Mouse (Mus musculus) heart, embryonic 16.5 days (tissue): ENCODE results near the gene Agap1. TPM values are rescaled to one million over a fixed set of nuclear protein-coding genes. Genes with fewer than 3 reads are reported as not detected.
A peak's percentile ranks its signal among the peaks of the same experiment; 100 is the strongest.
"Not testable (repeated sequence)": the region's sequence is repeated elsewhere in the genome, so short reads cannot be mapped to it uniquely, and the experiment has no call there.

Experiments
- ATAC-seq: fragments of 200-750 bp; cut with Nextera tagmentation; replicated peaks from 2 replicates; pipeline ENCODE4 v1.8.0; 2017; ENCODE audit warnings: moderate number of reproducible peaks; ENCODE audit not compliant: insufficient read depth, low FRiP score; ENCODE audit errors: extremely low read depth
- H3K27ac ChIP-seq: fragments of 300-500 bp; sonication (generic); 2 replicates; pipeline ENCODE4 v1.5.1; 2014; ENCODE audit warnings: mild to moderate bottlenecking, low read length, control low read depth, moderate library complexity
- H3K27me3 ChIP-seq: fragments of 300-500 bp; sonication (generic); 2 replicates; pipeline ENCODE4 v1.6.1; 2014; ENCODE audit warnings: low read length, mixed read lengths; ENCODE audit not compliant: control insufficient read depth, insufficient read depth
- H3K36me3 ChIP-seq: fragments of 300-500 bp; sonication (generic); 2 replicates; pipeline ENCODE4 v1.6.1; 2014; ENCODE audit not compliant: control insufficient read depth, insufficient read depth
- H3K4me1 ChIP-seq: fragments of 300-500 bp; sonication (generic); 2 replicates; pipeline ENCODE4 v1.6.1; 2014; ENCODE audit warnings: low read length, mixed read lengths; ENCODE audit not compliant: control insufficient read depth, insufficient read depth
- H3K4me2 ChIP-seq: fragments of 300-500 bp; sonication (generic); 2 replicates; pipeline ENCODE4 v1.6.1; 2014; ENCODE audit warnings: low read depth, mild to moderate bottlenecking, control low read depth, low read length
- H3K4me3 ChIP-seq: fragments of 300-500 bp; sonication (generic); 2 replicates; pipeline ENCODE4 v1.5.1; 2014; ENCODE audit warnings: mild to moderate bottlenecking, control low read depth, low read length
- H3K9ac ChIP-seq: fragments of 300-500 bp; sonication (generic); 2 replicates; pipeline ENCODE4 v1.6.1; 2014; ENCODE audit warnings: low read length, control low read depth
- H3K9me3 ChIP-seq: fragments of 300-500 bp; sonication (generic); replicated peaks from 2 replicates; pipeline ENCODE4 v1.6.1; 2016; ENCODE audit warnings: low read length; ENCODE audit not compliant: control insufficient read depth
- WGBS: fragments of 180-500 bp; shearing (Covaris S2); extraction: QIAGEN DNeasy Blood & Tissue Kit; methylation state at CpG from one replicate; pipeline ENCODE4 v1.1.7; 2014; 5-methylcytosine and 5-hydroxymethylcytosine counted together
- polyA plus RNA-seq: library from polyadenylated mRNA; unstranded; fragments of >200 nt; fragmentation: Nextera tagmentation; extraction: Ambion mirVana; gene quantifications from 2 replicates; pipeline ENCODE4 v1.2.1, GENCODE M21; 2015

Agap1 gene
- polyA plus RNA-seq, 1 experiment from 2014 or later: 6.2 TPM

DNA sequence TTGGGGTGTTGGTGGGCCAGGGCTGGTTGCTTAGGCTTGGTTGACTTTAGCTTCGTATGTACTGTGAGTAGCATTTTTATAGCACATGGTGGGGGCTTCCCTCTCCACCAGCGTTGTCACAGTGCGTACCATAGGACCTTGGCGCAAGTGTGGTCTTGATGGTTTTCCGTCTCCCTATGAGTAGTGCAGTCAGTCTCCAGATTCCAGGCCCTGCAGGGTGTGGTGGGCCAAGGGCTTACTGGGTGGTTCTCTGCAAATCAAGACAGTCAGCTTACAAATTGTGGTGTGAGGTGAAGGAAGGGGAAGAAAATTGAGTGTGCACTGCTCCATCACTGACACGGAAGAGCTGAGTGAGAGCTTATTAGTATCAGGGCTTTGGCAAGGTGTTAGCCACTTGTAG, 32.3 kb downstream of the Agap1 start:
- ATAC-seq: no peak
- WGBS: 91% methylated on average over 6 of the region's 6 CpGs
- Histone ChIP-seq H3K4me2 (no peak overlapping the region), H3K9me3 (no peaks in the 10 kb centered on the region), H3K9ac (no peak overlapping the region), H3K4me3 (no peak overlapping the region), H3K36me3 (no peaks in the 10 kb centered on the region), H3K4me1 (peaks cover 10% of the 10 kb centered on the region), H3K27me3 (no peaks in the 10 kb centered on the region), H3K27ac (no peak overlapping the region)

DNA sequence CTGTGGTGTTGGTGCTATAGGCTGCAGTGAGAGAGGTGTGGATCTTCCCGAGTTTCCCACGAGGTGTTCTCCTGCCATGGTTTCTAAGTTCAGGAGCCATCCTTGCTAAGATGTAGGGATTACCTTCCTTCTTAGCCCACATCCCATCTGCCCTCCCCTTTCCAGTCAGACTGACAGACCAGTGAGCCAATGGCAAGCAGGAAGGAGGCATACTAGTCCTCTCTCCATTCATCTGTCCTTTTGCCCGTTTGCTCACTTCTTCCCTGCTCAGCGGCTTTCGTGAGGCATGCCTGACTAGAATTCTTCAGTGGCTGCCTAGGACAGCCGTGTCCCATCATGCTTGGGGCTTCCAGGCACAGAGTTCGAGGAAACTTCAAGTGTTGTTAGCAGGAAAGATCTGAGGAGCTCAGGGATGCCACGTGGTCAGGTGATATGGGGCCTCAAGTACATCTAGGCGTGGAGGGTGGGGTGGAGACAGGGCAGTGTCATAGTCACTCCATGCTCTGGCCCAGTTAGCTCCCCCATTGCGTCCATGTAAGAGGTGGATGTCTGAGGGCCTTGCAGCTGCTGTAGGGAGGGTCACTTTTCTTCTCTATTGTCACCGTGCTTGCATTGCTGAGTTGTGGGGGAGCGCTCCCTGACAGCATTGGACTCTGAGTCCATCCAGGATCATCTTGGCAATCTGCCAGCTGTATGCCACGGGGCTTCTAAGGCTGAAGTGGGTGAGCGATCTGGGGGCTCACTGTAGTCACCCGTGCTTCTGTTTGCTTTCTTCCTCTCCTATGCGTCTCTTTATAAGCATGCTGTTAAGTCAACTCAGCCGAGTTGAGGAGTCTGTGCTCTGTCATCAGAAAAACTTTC, 34.7 kb downstream of the Agap1 start:
- Histone ChIP-seq H3K9me3 (no peaks in the 10 kb centered on the region), H3K4me2 (no peak overlapping the region), H3K4me3 (no peak overlapping the region), H3K27ac (no peak overlapping the region), H3K4me1 (peaks cover 6% of the 10 kb centered on the region), H3K27me3 (no peaks in the 10 kb centered on the region), H3K9ac (no peak overlapping the region), H3K36me3 (no peaks in the 10 kb centered on the region)
- 56% methylated on average over 17 of the region's 17 CpGs for WGBS
- 0 out of 2 replicates have a peak, but pooled peaks have one; percentile 32 for ATAC-seq

DNA sequence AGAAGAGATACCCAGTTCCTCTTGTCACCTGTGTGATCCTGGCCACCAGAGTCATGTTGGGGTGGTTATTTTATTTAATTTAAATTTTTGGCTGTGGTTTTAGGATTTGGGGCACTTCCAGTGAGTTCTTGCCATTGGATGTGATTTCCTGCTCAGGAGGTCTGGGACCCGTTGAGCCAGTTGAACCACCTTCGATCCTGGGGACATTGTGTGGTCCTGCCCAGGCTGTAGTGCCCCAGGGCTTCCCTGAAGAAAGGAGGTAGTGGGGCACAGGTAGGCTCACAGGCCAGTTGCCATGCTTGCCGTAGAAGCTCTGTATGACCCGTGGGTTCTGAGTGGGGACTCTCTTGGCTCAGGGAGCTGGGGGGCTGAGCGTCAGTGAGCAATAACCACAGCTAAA, 38.6 kb downstream of the Agap1 start:
- Histone ChIP-seq H3K4me1 (peaks cover 6% of the 10 kb centered on the region), H3K4me2 (no peak overlapping the region), H3K9me3 (no peaks in the 10 kb centered on the region), H3K27me3 (no peaks in the 10 kb centered on the region), H3K4me3 (no peak overlapping the region), H3K27ac (no peak overlapping the region), H3K36me3 (no peaks in the 10 kb centered on the region), H3K9ac (no peak overlapping the region)
- ATAC-seq: no peak
- 85% methylated on average over 5 of the region's 5 CpGs for WGBS

DNA sequence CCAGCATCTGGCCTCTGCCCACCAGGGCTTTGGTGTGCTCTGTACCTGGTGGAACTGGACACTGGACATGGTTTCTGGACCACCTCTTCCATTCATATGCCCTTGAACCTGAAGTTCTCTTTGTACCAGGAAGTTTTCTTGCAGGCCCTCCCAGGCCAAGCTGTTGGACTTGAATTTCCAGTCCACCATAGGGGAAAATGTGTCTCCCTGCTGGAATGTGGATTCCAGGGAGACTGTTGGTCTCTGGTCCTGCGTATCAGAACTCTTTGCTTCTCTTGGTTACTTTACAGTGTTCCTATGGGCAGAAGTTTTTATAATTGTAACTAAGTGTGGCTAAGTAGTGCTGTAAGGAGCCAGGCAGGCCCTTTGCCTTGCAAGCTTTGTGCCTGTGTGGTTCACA, 40.2 kb downstream of the Agap1 start:
- H3K4me1 ChIP-seq: no peaks in the 10 kb centered on the region; the same call in 1 of the 2 replicates
- WGBS: 82% methylated on average over 1 of the region's 1 CpGs
- no peak for ATAC-seq

DNA sequence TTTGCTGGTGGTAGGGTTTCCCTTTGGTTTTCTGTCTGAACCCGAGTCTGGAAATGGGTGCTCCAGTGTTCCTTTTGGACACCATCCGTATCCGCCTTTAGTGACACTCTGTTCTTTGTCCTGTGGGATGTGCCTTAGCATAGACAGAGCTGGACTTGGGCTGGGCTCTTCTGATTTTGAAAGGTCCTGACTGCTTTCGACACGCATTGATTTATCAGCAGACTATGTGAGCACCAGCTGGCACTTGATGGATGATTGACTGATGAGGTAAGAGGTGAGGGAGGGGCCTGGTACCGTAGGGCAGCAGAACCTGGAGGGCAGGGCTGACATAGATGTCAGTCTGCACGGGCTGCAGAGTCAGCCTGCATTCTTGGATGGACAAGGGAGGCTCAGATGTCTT, 41.6 kb downstream of the Agap1 start:
- Histone ChIP-seq H3K4me2 (no peak overlapping the region), H3K27me3 (no peaks in the 10 kb centered on the region), H3K9ac (no peak overlapping the region), H3K27ac (no peak overlapping the region), H3K36me3 (no peaks in the 10 kb centered on the region), H3K9me3 (no peaks in the 10 kb centered on the region), H3K4me1 (0 out of 2 replicates have a peak, but pooled peaks cover 5% of the 10 kb centered on the region), H3K4me3 (no peak overlapping the region)
- WGBS: 52% methylated on average over 7 of the region's 7 CpGs
- no peak for ATAC-seq

More for the DNA sequence above, 40.2 kb downstream of the Agap1 start:
- no peak overlapping the region for H3K9ac ChIP-seq
- H3K27ac ChIP-seq: no peak overlapping the region
- no peaks in the 10 kb centered on the region for H3K27me3 ChIP-seq
- no peaks in the 10 kb centered on the region for H3K36me3 ChIP-seq
- H3K4me3 ChIP-seq: no peak overlapping the region
- H3K9me3 ChIP-seq: no peaks in the 10 kb centered on the region
- H3K4me2 ChIP-seq: no peak overlapping the region

DNA sequence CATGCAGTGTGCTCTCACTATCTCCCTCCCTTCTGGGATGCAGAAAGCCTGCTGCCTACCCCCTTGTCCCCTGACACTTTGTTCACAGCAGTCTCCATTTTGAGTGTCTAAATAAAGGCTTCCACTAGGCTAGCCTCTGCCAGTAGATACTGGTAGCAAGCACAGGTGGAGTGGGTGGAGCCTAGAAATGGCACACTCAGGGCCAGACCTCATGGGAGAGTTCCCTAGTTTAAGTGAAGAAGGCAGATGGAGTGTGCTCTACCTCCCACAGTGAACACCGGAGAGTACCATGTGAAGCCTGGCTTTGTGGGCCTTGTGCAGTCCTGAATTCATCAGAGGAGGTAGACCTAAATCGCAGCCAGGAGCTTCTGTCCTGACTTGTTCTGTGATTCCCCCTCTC, 46.3 kb downstream of the Agap1 start:
- no peak for ATAC-seq
- H3K4me2 ChIP-seq: no peak overlapping the region
- H3K4me1 ChIP-seq: 0 out of 2 replicates have a peak, but pooled peaks cover 5% of the 10 kb centered on the region
- H3K27ac ChIP-seq: no peak overlapping the region
- no peaks in the 10 kb centered on the region for H3K27me3 ChIP-seq
- H3K4me3 ChIP-seq: no peak overlapping the region
- WGBS: 89% methylated on average over 2 of the region's 2 CpGs
- H3K9me3 ChIP-seq: no peaks in the 10 kb centered on the region
- no peak overlapping the region for H3K9ac ChIP-seq
- H3K36me3 ChIP-seq: no peaks in the 10 kb centered on the region

DNA sequence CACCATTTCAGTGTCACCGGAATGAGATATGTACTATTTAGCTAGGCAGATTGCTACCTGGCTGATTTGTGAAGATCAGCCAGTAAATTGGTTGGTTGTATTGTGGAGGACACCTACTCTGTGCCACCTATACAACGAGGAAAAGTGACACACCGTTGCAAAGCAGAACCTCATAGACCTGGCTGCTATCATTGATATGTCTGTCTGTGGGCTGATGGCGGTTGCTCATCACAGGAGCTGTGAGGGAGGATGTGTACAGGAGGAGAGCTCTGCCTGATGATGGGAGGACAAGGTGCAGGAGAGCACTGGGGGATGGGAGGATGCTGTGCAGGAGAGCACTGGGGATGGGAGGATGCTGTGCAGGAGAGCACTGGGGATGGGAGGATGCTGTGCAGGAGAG, 46.7 kb downstream of the Agap1 start:
- H3K9ac ChIP-seq: no peak overlapping the region
- no peak for ATAC-seq
- no peak overlapping the region for H3K4me2 ChIP-seq
- H3K4me3 ChIP-seq: no peak overlapping the region
- H3K27me3 ChIP-seq: no peaks in the 10 kb centered on the region
- no peaks in the 10 kb centered on the region for H3K36me3 ChIP-seq
- no peak overlapping the region for H3K27ac ChIP-seq
- WGBS: 87% methylated on average over 4 of the region's 4 CpGs
- H3K9me3 ChIP-seq: no peaks in the 10 kb centered on the region
- H3K4me1 ChIP-seq: 0 out of 2 replicates have a peak, but pooled peaks cover 5% of the 10 kb centered on the region

GRCm38 (mm10) chr1:89501891-89502290, 47.3 kb downstream of the Agap1 start:
- H3K27ac ChIP-seq, ATAC-seq, H3K4me3 ChIP-seq, H3K4me1 ChIP-seq, H3K9me3 ChIP-seq, H3K4me2 ChIP-seq, H3K9ac ChIP-seq, H3K36me3 ChIP-seq, H3K27me3 ChIP-seq: not testable (repeated sequence)

DNA sequence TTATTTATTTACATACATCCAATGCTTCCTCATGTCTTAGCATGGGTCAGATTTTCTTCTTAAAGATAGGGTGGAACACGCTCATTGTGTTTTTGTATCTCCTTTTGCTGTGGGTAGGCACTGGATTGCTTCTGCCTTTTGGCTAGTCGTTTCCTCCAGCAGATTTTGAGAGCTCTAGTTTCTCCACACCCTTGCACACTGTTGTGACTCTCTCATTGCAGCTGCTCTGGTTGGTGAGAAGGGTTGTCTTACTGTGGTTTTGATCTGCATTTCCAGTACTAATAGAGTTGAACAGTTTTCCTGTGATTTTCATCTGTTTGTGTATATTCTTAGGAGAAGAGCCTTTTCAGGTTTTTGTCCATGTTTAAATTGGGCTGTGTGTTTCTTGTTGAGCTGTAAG, 54.6 kb downstream of the Agap1 start:
- Histone ChIP-seq H3K9me3 (no peaks in the 10 kb centered on the region), H3K27me3 (no peaks in the 10 kb centered on the region), H3K9ac (no peak overlapping the region), H3K4me3 (no peak overlapping the region), H3K4me2 (no peak overlapping the region), H3K4me1 (peaks cover 13% of the 10 kb centered on the region), H3K27ac (no peak overlapping the region), H3K36me3 (no peaks in the 10 kb centered on the region)
- WGBS: 64% methylated on average over 2 of the region's 2 CpGs
- ATAC-seq: no peak
